Mouse (Mus musculus): Measurements from ENCODE around the gene Supt6. TPM values are rescaled to one million over a fixed set of nuclear protein-coding genes. Genes with fewer than 3 reads are reported as not detected.

The Supt6 gene
- polyA plus RNA-seq, 1 experiment from 2014 or later: 22.9 TPM

DNA sequence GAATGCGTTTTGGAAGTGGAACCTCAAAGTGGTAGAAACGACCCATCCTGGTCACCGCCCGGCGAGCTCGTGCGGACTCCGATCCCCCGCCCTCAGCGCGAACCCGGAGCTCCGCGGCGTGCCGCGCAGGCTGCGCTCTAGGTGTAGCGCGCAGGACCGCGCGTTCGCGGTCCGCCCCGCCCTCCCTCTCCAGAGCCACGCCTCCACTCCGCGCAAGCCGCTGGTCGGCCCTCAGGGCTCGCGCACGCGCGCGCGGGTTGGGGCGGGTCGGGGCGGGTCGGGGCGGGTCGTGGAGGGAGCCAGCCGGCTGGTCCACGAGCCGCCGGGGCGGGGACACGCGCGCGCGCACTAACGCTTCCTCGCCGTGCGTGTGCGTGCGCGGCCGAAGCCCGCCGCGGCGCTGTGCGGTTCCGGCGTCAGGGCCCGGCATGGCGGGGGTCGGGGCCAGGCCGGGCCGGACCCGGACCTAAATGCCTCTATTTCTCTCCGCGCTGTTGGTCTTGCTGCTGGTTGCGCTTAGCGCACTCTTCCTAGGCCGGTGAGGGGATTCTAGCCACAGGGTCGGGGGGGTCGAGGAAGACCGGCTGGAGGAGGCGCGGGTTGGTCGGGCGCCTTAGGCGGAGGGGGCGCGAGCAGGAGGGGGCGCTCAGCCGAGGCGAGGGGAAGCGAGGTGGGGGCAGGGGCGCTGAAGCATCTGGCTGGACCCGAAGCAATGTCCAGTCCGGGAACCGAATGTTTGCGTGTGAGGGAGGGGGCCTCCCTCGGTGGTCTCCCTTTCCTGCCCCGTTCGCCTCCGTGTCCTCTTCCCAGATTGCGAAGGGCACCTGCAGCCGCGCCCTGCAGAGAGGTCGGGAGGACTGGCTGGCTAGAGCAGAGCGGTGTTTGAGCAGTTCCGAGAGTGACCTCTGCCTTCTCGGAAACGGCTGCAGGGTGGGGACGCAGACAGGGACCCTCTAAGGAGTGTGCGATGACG is 15.9 kb upstream of the Supt6 start, which contains the start of gene 2610507B11Rik:
Gene 2610507B11Rik (plus strand): TSS at position 373 of the 973 bp plus-strand sequence.
- peak within 1 kb of the TSS; percentile 90 for H3K27ac ChIP-seq (replicated peaks)
- peak; percentile 98 for ATAC-seq (ENCODE audit: low FRiP score)
- peak within 1 kb of the TSS; percentile 93 for H3K4me3 ChIP-seq (replicated peaks)
- peaks cover 7% of the 10 kb centered on the region; the same call in 1 of the 2 replicates for H3K27me3 ChIP-seq (replicated peaks)
- H3K4me1 ChIP-seq: peaks cover 17% of the 10 kb centered on the region
- peak within 1 kb of the TSS; percentile 72 for H3K4me2 ChIP-seq
- H3K36me3 ChIP-seq: peaks cover 28% of the 10 kb centered on the region
- no peaks in the 10 kb centered on the region for H3K9me3 ChIP-seq (replicated peaks)
- WGBS: under 1% methylated on average over 89 of the region's 115 CpGs
- peak within 1 kb of the TSS; percentile 83 for H3K9ac ChIP-seq (replicated peaks)

DNA sequence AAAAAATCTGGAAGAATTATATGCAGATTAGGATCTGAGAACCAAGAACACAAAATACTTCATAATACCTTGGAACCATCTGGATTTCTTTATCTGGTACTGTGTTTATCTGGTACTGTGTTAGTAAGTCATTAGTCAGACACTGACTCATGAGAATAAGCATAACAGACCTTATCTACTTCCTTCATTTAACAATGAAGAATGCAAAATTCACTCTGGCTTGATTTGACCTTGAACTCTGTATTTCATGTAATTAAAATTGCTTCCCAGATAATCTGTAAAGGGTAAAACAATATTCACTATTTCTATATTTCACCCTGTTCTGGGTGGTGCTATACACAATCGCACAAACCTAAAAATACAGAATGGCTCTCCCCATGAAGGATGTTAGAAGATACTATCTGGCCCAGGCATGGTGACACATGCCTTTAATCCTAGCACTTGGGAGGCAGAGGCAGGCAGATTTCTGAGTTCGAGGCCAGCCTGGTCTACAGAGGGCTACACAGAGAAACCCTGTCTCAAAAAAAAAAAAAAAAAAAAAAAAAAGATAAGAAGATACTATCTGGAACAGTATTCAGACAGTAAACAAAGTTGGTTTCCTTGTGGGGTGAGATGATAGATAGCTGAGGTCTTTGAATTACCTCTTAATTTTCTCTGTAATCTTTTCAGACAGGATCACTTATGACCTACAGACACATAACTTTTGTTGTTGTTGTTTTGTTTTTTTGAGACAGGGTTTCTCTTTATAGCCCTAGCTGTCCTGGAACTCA is 14.9 kb upstream of the Supt6 start:
- WGBS: 95% methylated on average over 2 of the region's 2 CpGs
- peaks cover 17% of the 10 kb centered on the region for H3K4me1 ChIP-seq
- H3K9ac ChIP-seq (replicated peaks): no peak overlapping the region
- peak overlapping the region; percentile 93 for H3K4me3 ChIP-seq (replicated peaks)
- H3K36me3 ChIP-seq: peaks cover 24% of the 10 kb centered on the region
- H3K27me3 ChIP-seq (replicated peaks): peaks cover 7% of the 10 kb centered on the region; the same call in 1 of the 2 replicates
- no peaks in the 10 kb centered on the region for H3K9me3 ChIP-seq (replicated peaks)
- no peak for ATAC-seq (ENCODE audit: low FRiP score)
- H3K4me2 ChIP-seq: peak overlapping the region; percentile 72
- no peak overlapping the region for H3K27ac ChIP-seq (replicated peaks)

DNA sequence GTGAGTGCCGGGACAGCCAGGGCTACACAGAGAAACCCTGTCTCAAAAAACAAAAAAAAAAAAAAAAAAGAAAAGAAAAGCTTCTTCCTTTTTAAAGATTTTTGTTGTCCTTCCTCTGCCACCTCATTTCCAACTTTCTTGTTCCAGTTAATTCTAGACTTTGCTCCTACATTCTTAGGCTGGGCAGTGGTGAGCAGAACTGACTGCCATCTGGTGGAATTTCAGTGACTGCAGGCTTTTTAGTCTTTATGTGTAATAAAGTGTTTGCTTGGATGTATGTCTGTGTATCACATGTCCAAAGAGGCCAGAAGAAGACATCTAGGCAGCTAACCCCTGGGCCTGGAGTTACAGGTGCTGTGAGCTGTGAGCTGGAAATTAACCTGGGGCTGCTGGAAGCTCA is 10.8 kb upstream of the Supt6 start:
- no peaks in the 10 kb centered on the region for H3K4me1 ChIP-seq
- H3K4me2 ChIP-seq: no peak overlapping the region
- no peaks in the 10 kb centered on the region for H3K9me3 ChIP-seq (replicated peaks)
- no peak for ATAC-seq (ENCODE audit: low FRiP score)
- H3K27me3 ChIP-seq (replicated peaks): peaks cover 7% of the 10 kb centered on the region; the same call in 1 of the 2 replicates
- no peak overlapping the region for H3K27ac ChIP-seq (replicated peaks)
- 100% methylated on average over 1 of the region's 1 CpGs for WGBS
- H3K9ac ChIP-seq (replicated peaks): no peak overlapping the region
- H3K4me3 ChIP-seq (replicated peaks): no peak overlapping the region
- H3K36me3 ChIP-seq: peaks cover 31% of the 10 kb centered on the region

DNA sequence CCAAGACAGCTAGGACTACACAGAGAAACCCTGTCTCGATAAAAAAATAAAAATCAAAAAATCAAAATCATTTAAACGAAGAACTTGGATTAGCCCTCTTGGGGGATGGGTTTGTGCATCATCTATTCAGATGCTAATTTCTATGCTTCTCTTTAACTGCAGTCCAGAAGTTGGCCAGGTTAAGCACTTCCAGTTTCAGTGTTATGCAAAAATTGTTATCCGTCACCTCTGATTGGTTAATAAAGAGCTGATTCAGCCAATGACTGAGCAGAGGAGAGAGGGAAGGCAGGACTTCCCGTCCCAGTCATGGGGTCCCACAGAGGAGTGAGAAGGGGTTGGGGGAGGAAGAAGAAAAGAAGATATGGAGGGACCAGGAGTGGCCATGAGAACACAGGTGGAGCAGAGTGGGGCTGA is 1.9 kb upstream of the Supt6 start:
- Histone ChIP-seq H3K36me3 (peaks cover 18% of the 10 kb centered on the region), H3K9ac (replicated peaks) (peak overlapping the region; percentile 14; the same call in 1 of the 2 replicates), H3K27me3 (replicated peaks) (no peaks in the 10 kb centered on the region), H3K4me1 (peaks cover 57% of the 10 kb centered on the region), H3K4me2 (peak overlapping the region; percentile 20), H3K9me3 (replicated peaks) (no peaks in the 10 kb centered on the region), H3K4me3 (replicated peaks) (no peak overlapping the region), H3K27ac (replicated peaks) (no peak overlapping the region)
- WGBS: 59% methylated on average over 4 of the region's 4 CpGs
- no peak for ATAC-seq (ENCODE audit: low FRiP score)

DNA sequence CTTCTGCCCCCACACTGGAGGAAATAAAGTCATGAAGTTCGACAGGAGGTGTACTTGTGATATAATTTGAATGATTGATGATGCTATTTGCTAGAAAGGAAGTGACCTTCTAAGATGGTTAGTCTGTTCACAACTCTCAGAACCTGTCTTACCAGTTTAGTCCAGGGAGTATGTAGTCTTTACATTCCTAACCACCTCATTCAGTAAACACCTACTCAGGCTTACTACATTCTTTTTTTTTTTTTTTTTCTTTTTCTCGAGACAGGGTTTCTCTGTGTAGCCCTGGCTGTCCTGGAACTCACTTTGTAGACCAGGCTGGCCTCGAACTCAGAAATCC is 1.2 kb upstream of the Supt6 start:
- Histone ChIP-seq H3K4me3 (replicated peaks) (peak overlapping the region; percentile 92; the same call in 1 of the 2 replicates), H3K4me2 (peak overlapping the region; percentile 75), H3K4me1 (peaks cover 58% of the 10 kb centered on the region), H3K27me3 (replicated peaks) (no peaks in the 10 kb centered on the region), H3K9ac (replicated peaks) (no peak overlapping the region), H3K36me3 (peaks cover 12% of the 10 kb centered on the region), H3K9me3 (replicated peaks) (no peaks in the 10 kb centered on the region), H3K27ac (replicated peaks) (no peak overlapping the region)
- WGBS: 74% methylated on average over 3 of the region's 3 CpGs
- no peak for ATAC-seq (ENCODE audit: low FRiP score)

DNA sequence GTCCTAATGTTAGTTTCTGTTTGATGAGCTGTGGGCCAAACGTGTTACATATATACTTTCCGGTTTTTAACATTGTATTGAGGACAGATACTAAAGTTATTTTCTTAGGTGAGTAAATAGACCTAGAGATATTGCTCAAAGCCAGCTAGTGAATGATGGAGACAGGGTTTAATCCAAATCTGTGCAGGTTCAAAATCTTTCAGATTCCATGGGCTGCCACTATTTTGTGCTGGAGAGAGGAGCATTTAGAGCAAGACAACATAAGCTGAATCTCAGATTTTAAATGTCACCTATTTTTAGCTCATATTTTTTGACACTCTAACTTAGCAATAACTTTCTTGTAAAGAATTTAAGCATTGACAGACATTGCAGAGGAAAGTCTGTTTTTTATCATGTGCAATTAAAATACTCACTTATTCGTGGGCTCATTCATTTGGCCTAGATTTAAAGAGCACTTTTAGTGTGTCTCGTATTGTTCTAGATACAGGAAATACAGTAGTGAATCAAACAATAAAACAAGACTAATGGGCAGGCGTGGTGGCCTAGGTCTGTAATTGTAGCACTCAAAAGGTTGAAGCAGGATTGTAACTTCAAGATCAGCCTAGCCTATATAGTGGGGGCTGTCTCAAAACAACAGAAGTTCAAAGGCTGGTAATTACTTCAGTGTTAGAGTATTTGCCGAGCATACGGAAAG is 678 bp upstream of the Supt6 start:
- H3K27ac ChIP-seq (replicated peaks): peak overlapping the region; percentile 99
- H3K9me3 ChIP-seq (replicated peaks): no peaks in the 10 kb centered on the region
- WGBS: 54% methylated on average over 7 of the region's 7 CpGs
- H3K4me2 ChIP-seq: peak overlapping the region; percentile 75
- ATAC-seq (ENCODE audit: low FRiP score): no peak
- H3K36me3 ChIP-seq: peaks cover 7% of the 10 kb centered on the region
- no peaks in the 10 kb centered on the region for H3K27me3 ChIP-seq (replicated peaks)
- H3K9ac ChIP-seq (replicated peaks): peak overlapping the region; percentile 94
- H3K4me3 ChIP-seq (replicated peaks): peak overlapping the region; percentile 92
- H3K4me1 ChIP-seq: peaks cover 58% of the 10 kb centered on the region

DNA sequence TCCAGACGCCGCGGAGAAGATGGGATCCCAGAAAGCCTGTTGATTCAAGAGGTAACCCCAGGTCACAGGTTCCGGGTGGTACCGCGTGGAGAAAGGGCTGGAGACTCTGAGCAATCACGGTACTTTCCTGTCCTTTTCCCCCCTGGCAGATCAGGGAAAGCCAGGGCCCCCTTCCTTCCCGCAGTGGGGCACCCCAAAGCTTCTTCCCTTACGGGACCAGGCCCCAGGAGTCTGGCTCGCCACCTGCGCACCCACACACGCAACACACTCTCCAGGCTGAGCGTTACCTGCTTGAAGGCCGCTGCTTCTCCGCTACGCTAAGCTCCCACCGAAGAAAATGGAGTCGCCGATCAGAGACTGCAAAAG is 543 bp downstream of the Supt6 start:
- H3K36me3 ChIP-seq: 0 out of 2 replicates have a peak, but pooled peaks cover 2% of the 10 kb centered on the region
- H3K4me2 ChIP-seq: peak overlapping the region; percentile 75
- peak overlapping the region; percentile 99 for H3K27ac ChIP-seq (replicated peaks)
- 0% methylated on average over 19 of the region's 19 CpGs for WGBS
- peak; percentile 30; the same call in 1 of the 2 replicates for ATAC-seq (ENCODE audit: low FRiP score)
- H3K9me3 ChIP-seq (replicated peaks): no peaks in the 10 kb centered on the region
- H3K27me3 ChIP-seq (replicated peaks): no peaks in the 10 kb centered on the region
- H3K4me1 ChIP-seq: peaks cover 63% of the 10 kb centered on the region
- H3K9ac ChIP-seq (replicated peaks): peak overlapping the region; percentile 94
- peak overlapping the region; percentile 92 for H3K4me3 ChIP-seq (replicated peaks)

DNA sequence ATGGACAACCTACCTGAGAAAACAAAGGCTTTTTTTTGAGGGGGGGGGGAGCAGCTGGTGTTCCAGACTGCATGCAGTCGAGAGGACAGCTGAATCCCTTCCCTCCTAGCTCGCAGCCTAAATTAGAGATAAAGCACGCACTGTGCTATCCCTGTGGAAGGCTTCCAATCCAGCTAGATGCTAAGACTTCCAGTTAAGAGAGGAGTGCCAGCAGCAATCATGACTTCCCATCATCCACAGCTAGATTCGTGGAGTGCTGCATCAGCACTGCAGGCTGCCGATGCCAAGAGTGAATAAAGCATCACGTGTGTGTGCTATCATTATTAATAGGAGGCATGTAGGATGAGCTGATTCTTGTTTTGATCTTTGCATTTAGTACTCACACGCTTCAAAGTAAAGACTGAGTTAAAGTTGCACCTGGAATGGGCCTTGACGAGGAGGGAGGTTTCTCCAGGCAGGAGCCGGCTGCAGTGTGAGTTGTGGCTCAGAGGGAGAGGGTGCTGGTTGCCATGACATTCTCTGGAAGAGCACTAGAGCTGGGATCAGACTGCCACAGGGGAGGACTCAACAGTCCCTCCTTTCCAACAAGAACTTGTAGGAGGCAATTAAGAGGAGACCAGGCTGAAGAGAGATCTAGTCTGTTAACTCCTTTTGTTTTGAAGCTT is 5.5 kb downstream of the Supt6 start:
- Histone ChIP-seq H3K27me3 (replicated peaks) (no peaks in the 10 kb centered on the region), H3K4me2 (no peak overlapping the region)
- WGBS: 73% methylated on average over 9 of the region's 9 CpGs

DNA sequence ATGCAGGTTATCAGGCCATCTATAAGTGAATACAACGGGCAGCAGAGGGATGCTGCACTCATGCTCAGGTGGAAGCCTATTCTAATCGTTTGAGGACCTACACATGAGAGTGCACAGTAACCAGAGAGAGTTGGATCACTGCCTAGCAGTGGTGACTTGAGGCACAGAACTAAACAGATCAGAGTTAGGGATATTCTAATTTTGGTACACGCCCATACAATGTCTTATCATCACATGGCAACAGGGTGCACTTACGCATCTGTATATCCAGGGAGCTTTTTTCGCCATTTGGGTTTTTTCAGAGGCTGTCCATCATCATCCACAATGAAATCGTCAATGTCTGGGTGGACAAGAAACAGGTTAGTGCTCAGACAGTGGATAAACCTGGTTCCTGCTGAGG is 14.3 kb downstream of the Supt6 start:
- Histone ChIP-seq H3K4me2 (no peak overlapping the region), H3K4me1 (no peaks in the 10 kb centered on the region), H3K9ac (replicated peaks) (no peak overlapping the region), H3K9me3 (replicated peaks) (no peaks in the 10 kb centered on the region), H3K4me3 (replicated peaks) (no peak overlapping the region), H3K36me3 (peaks cover 78% of the 10 kb centered on the region), H3K27ac (replicated peaks) (no peak overlapping the region), H3K27me3 (replicated peaks) (no peaks in the 10 kb centered on the region)
- WGBS: 95% methylated on average over 6 of the region's 6 CpGs
- ATAC-seq (ENCODE audit: low FRiP score): no peak

More for the DNA sequence above, 5.5 kb downstream of the Supt6 start:
- peaks cover 33% of the 10 kb centered on the region for H3K4me1 ChIP-seq
- no peak overlapping the region for H3K9ac ChIP-seq (replicated peaks)
- no peak overlapping the region for H3K27ac ChIP-seq (replicated peaks)
- peak; percentile 41; the same call in 1 of the 2 replicates for ATAC-seq (ENCODE audit: low FRiP score)
- H3K9me3 ChIP-seq (replicated peaks): no peaks in the 10 kb centered on the region
- no peak overlapping the region for H3K4me3 ChIP-seq (replicated peaks)
- H3K36me3 ChIP-seq: peaks cover 7% of the 10 kb centered on the region

DNA sequence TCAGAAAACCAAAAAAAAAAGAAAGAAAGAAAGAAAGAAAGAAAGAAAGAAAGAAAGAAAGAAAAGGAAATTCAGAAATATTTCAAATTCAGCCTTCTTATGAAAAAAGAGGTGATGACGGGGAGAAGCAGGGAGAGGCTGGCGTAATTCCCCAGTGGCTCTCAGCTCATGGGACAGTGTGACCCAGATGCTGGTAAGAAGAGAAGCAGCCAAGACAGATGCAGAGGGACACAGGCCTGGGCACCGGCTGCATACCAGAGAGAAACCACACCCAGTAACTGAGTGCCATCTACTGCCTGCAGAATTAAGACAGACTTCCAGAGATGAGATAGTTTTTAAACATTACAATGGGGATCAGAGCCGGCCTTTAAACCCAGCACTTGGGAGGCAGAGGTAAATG is 22.2 kb downstream of the Supt6 start:
- no peaks in the 10 kb centered on the region for H3K27me3 ChIP-seq (replicated peaks)
- no peak overlapping the region for H3K4me2 ChIP-seq
- H3K9ac ChIP-seq (replicated peaks): no peak overlapping the region
- H3K27ac ChIP-seq (replicated peaks): no peak overlapping the region
- no peaks in the 10 kb centered on the region for H3K9me3 ChIP-seq (replicated peaks)
- WGBS: 87% methylated on average over 4 of the region's 4 CpGs
- peaks cover 96% of the 10 kb centered on the region for H3K36me3 ChIP-seq
- ATAC-seq (ENCODE audit: low FRiP score): no peak
- H3K4me3 ChIP-seq (replicated peaks): no peak overlapping the region
- H3K4me1 ChIP-seq: no peaks in the 10 kb centered on the region
